Mouse (Mus musculus): ENCODE results near the gene Sstr5. TPM values are rescaled to one million over a fixed set of nuclear protein-coding genes. Genes with fewer than 3 reads are reported as not detected.

Gene Sstr5
- polyA plus RNA-seq, 1 experiment: not detected

DNA sequence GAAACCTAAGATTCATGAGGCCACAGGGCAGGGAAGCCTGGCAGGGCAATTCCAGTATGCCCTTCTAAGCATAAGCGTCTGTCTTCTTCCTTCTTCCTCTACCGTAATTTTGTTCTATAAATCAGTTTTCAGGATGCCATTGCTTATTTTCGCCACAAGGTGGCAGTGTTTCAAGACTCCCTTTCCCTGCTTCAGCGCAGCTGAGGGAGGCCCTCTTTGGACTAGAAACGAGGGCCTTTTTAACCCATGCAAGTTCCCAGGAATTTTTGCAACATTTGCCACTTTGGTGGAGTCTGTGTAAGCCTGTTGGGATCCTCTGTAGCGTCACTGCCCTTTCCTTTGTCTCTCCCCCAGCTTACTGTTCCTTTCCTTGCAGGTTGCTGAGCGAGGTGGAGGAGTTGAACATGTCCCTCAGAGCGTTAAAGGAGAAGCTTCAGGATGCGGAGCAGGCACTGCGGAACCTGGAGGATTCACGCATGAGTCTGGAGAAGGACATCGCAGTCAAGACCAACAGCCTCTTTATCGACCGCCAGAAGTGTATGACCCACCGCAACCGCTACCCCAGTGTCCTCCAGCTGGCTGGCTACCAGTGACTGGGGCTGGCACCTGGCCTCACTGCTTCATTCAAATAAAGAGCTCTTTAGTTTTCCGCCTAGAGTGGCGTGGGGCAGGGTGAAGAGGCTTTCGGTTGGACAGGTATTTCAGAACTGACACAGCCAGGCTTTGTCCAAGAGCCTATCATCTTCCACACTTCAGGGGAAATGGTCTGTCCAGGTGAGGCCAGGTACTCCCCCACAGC lies 20.9 kb downstream of the Sstr5 start:
- TF ChIP-seq GATA1 (IDR thresholded peaks at IDR 0.05; ENCODE audit: borderline replicate concordance, low read length) (no peak), FLI1 (IDR thresholded peaks at IDR 0.05; ENCODE audit: low read length) (no peak)
- Histone ChIP-seq H3K9me3 (no peaks in the 10 kb centered on the region), H3K4me1 (peaks cover 10% of the 10 kb centered on the region), H3K4me3 (replicated peaks) (no peak overlapping the region), H3K36me3 (replicated peaks; ENCODE audit: low read length) (no peaks in the 10 kb centered on the region), H3K27me3 (replicated peaks) (peaks cover 98% of the 10 kb centered on the region)

DNA sequence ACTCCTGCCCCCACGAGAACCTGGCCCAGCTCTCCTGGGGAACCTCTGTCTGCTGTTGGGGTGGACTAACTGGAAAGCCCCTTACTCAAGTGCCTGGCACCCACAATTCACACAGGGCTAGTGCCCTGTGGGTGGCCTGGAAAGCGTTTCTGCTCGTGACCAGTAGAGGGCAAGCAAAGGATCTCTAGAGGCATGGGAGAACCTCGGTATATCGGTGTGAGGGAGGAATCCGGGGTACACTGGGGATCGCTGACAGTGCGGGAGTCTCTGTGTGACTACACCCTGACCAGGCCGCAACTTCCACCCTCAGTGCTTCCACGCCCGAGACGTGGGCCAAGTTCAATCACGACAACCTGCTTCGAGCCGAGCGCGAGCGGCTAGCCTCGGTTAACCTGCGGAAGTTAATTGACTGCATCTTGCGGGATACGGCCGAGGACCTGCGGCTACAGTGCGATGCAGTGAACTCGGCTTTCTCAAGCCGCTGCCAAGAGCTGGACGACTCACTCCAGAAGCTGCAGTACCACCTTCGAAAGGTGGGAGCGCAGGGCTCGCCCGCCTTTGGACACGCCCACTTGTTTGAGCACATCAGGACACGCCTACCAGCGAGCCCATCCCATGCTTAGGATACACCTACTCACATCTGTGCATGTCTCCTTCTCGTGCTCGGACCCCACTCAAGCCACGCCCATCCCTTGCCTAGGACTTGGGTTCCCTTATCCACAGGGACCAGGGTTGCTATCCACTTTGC lies 22.6 kb downstream of the Sstr5 start:
- H3K4me1 ChIP-seq: peaks cover 10% of the 10 kb centered on the region
- no peaks in the 10 kb centered on the region for H3K36me3 ChIP-seq (replicated peaks; ENCODE audit: low read length)
- TF ChIP-seq FLI1 (IDR thresholded peaks at IDR 0.05; ENCODE audit: low read length) (no peak), GATA1 (IDR thresholded peaks at IDR 0.05; ENCODE audit: borderline replicate concordance, low read length) (no peak)
- H3K4me3 ChIP-seq (replicated peaks): peak overlapping the region; percentile 89
- peaks cover 96% of the 10 kb centered on the region for H3K27me3 ChIP-seq (replicated peaks)
- H3K9me3 ChIP-seq: no peaks in the 10 kb centered on the region

DNA sequence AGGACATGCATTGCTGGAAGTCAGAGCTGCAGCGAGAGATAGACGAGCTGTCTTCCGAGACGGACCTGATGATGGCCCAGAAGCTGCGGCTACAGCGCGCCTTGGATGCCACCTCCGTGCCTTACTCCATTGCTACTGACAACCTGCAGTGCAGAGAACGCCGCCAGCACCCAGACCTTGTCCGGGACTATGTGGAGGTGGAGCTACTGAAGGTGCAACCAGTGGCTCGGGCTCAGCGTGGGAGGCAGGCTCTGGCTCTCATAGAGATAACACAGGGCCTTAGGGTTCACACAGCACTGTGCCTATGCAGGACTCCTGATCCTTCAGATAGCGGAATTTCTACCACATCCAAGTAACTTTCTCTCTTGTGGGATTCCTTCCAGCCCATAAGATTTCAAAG lies 25.0 kb downstream of the Sstr5 start:
- Histone ChIP-seq H3K9me3 (no peaks in the 10 kb centered on the region), H3K4me3 (replicated peaks) (no peak overlapping the region), H3K36me3 (replicated peaks; ENCODE audit: low read length) (no peaks in the 10 kb centered on the region), H3K4me1 (peaks cover 10% of the 10 kb centered on the region), H3K27me3 (replicated peaks) (peaks cover 89% of the 10 kb centered on the region)
- TF ChIP-seq GATA1 (IDR thresholded peaks at IDR 0.05; ENCODE audit: borderline replicate concordance, low read length) (no peak), FLI1 (IDR thresholded peaks at IDR 0.05; ENCODE audit: low read length) (no peak)

DNA sequence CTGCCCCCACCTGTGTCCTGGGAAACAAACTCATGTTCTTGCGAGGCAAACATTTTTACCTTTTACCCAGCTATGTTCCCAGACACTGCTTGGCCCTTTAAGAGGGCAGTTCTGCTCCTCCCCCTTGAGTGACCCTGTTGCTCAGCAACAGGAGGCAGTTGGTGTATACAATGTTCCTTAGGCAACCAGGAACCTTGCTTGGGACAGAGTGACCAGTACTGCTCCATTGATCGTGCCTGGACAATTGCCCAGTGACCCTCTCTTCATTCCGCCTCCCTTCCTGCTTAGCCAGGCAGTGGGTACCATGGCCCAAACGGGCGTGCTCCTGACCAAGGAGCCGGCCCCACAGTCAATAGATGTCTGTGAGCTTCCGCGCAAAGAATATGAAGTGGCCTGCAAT lies 25.7 kb downstream of the Sstr5 start:
- H3K4me1 ChIP-seq: peaks cover 10% of the 10 kb centered on the region
- peaks cover 86% of the 10 kb centered on the region for H3K27me3 ChIP-seq (replicated peaks)
- H3K4me3 ChIP-seq (replicated peaks): no peak overlapping the region
- H3K36me3 ChIP-seq (replicated peaks; ENCODE audit: low read length): no peaks in the 10 kb centered on the region
- H3K9me3 ChIP-seq: no peaks in the 10 kb centered on the region
- TF ChIP-seq GATA1 (IDR thresholded peaks at IDR 0.05; ENCODE audit: borderline replicate concordance, low read length) (no peak), FLI1 (IDR thresholded peaks at IDR 0.05; ENCODE audit: low read length) (no peak)

DNA sequence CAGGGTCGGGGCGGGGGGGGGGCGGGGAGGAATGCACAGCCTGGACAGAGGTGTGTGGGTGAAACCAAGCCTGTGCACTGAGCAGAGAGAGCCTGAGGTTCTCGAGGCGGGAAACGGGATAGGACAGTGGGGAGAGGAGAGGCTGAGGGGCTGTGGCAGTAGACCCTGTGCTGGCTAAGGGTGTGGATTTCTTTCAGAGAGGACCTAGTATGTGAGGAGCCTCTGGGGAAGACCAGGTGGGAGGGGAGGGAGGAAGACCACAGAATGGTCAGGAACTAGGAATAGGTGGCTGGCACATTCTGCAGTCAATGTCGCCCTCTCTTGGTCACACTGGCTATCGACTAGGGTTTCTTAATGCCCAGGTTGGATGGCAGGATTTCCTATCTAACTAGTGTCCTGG lies 27.3 kb downstream of the Sstr5 start:
- TF ChIP-seq FLI1 (IDR thresholded peaks at IDR 0.05; ENCODE audit: low read length): no peak
- no peak for TF ChIP-seq GATA1 (IDR thresholded peaks at IDR 0.05; ENCODE audit: borderline replicate concordance, low read length)
- Histone ChIP-seq H3K9me3 (no peaks in the 10 kb centered on the region), H3K27me3 (replicated peaks) (peaks cover 85% of the 10 kb centered on the region), H3K4me1 (peaks cover 8% of the 10 kb centered on the region), H3K36me3 (replicated peaks; ENCODE audit: low read length) (no peaks in the 10 kb centered on the region), H3K4me3 (replicated peaks) (no peak overlapping the region)

DNA sequence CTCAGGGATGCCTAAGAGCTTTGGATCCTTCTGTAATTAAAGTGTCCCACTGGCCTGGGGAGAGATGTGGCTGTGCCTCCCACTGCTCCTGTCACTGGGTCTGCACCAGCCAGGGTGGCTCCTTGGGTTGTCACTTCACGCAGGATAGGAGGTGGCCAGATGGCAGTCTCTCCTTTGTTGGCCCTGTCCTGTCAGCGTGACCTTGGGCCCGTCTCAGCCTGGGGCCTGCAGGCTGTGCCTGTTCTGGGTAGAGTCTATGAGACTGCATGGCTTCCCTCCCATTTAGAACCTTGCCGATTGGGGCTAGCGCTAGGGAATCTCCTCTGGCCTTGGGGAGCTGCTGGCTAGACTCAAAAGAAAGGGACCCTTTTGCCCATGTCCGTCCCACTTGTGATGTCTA lies 28.8 kb downstream of the Sstr5 start:
- no peaks in the 10 kb centered on the region for H3K36me3 ChIP-seq (replicated peaks; ENCODE audit: low read length)
- H3K27me3 ChIP-seq (replicated peaks): peaks cover 82% of the 10 kb centered on the region
- no peak for TF ChIP-seq GATA1 (IDR thresholded peaks at IDR 0.05; ENCODE audit: borderline replicate concordance, low read length)
- no peak for TF ChIP-seq FLI1 (IDR thresholded peaks at IDR 0.05; ENCODE audit: low read length)
- no peaks in the 10 kb centered on the region for H3K9me3 ChIP-seq
- no peak overlapping the region for H3K4me3 ChIP-seq (replicated peaks)
- H3K4me1 ChIP-seq: no peaks in the 10 kb centered on the region

DNA sequence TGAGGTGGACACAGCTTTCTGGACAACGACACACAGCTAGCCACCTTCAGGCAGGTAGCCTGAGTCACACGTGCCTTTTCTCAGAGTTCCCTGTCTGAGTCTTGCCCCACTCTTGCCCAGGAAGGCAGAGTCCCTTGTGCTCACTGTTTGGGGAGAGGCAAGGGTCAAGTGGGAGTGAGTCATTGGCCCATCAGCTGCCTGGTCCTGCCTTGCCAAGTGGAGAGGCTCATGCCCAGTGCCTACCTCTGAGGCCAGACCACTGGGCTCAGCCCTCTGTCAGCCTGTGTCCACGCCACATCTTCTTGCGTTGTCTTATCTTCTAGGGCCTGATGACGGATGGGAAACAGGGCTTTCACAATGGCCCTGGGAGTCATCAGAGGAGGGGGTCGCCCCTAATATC lies 29.3 kb downstream of the Sstr5 start:
- Histone ChIP-seq H3K36me3 (replicated peaks; ENCODE audit: low read length) (no peaks in the 10 kb centered on the region), H3K4me1 (peaks cover under 1% of the 10 kb centered on the region; the same call in 1 of the 2 replicates), H3K9me3 (no peaks in the 10 kb centered on the region), H3K4me3 (replicated peaks) (no peak overlapping the region), H3K27me3 (replicated peaks) (peaks cover 81% of the 10 kb centered on the region)
- TF ChIP-seq FLI1 (IDR thresholded peaks at IDR 0.05; ENCODE audit: low read length): no peak
- no peak for TF ChIP-seq GATA1 (IDR thresholded peaks at IDR 0.05; ENCODE audit: borderline replicate concordance, low read length)

DNA sequence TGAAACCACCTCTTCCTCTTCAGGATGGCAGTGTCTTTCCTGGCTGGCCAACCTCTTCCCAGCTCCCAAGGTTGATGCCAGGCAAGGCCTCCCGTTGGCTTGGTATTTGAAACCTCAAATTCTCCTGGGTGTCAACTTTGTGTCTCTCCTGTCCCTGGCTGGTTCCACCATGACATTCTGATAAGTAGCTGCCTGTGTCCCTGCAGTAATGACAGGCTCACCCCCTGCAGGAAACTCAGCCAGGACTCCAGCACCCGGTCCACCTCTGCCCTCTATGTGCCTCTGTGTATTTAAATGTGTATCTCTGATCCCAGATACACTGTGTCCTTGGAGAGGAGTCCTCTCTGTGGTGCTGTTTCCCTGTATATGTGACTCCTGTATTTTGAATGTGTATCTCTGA lies 30.8 kb downstream of the Sstr5 start:
- TF ChIP-seq FLI1 (IDR thresholded peaks at IDR 0.05; ENCODE audit: low read length) (no peak), GATA1 (IDR thresholded peaks at IDR 0.05; ENCODE audit: borderline replicate concordance, low read length) (no peak)
- Histone ChIP-seq H3K9me3 (no peaks in the 10 kb centered on the region), H3K4me1 (peaks cover 5% of the 10 kb centered on the region; the same call in 1 of the 2 replicates), H3K27me3 (replicated peaks) (peaks cover 78% of the 10 kb centered on the region), H3K36me3 (replicated peaks; ENCODE audit: low read length) (no peaks in the 10 kb centered on the region), H3K4me3 (replicated peaks) (no peak overlapping the region)

DNA sequence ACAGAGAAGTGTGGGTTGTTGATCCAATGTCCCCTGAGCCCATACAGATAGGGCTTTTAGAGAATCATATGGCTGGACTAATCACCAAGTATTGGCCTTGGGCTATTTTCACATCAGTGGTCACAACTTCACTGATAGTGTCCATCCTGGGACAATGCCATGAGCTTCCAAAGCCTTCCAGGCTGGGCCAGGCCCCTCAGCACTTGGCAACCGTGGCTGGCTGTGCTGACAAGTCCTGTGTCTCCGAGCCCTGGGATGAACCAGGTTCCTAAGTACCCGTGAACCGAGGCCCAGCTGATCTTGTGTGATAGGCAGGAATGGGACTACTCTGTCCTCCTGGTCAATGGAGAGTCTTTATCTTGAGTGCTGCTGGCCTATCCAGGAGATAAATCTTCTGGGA lies 33.0 kb downstream of the Sstr5 start:
- no peaks in the 10 kb centered on the region for H3K9me3 ChIP-seq
- peaks cover 5% of the 10 kb centered on the region; the same call in 1 of the 2 replicates for H3K4me1 ChIP-seq
- peaks cover 63% of the 10 kb centered on the region for H3K27me3 ChIP-seq (replicated peaks)
- TF ChIP-seq GATA1 (IDR thresholded peaks at IDR 0.05; ENCODE audit: borderline replicate concordance, low read length) (no peak), FLI1 (IDR thresholded peaks at IDR 0.05; ENCODE audit: low read length) (no peak)
- H3K4me3 ChIP-seq (replicated peaks): no peak overlapping the region
- no peaks in the 10 kb centered on the region for H3K36me3 ChIP-seq (replicated peaks; ENCODE audit: low read length)

Data from megakaryocyte, embryonic 14.5 days (primary cell).